Mouse (Mus musculus): ENCODE data around the gene Proca1. TPM values are rescaled to one million over a fixed set of nuclear protein-coding genes. Genes with fewer than 3 reads are reported as not detected.

The Proca1 gene
- polyA plus RNA-seq, 1 experiment from 2014 or later, result 8.1 TPM

DNA sequence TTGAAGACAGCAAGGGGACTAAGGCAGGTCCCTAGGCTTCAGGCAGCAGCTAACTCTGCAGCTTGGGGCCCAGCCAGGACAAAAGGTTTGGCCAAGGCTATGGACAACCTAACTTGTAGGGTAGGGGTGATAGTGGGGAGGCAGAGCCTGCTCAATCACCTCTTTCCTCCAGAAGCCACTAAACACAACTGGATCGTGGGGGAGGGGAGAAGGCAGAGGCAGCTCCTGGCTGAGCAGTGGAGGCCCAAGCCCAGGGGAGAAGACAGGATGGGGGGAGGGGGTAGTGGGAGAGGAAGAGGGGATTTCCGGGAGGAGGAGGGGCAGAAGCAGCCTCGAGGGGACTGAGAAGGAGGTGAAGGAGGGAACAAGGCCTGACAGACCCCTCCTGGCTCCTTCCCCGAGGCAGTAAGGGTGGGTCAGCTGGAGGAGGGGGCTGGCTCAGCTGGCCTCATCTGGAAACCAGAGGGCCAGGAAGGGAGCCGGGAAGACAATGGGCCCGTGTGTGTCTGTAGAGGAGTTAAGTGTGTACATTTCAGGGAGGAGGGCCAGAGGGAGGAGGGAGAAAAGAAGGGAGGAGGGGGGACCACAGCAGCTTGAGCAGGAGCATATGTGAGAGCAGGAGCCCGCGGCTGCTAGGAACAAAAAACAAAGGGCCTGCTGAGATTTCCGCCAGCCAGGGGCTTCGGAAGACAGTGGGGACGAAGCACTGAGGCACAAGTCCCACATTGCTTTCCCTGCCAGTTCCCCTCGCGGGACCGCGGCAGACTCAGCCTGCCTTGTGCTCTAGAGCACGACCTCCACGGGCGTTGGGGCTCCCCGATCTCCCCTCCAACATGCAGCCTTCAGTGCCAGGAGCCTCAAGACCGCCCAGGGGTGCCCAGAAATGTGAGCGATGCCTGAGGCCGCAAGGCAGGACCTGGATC lies 29.2 kb upstream of the Proca1 start:
- no peak for TF ChIP-seq EP300 (IDR thresholded peaks at IDR 0.05)
- no peak for TF ChIP-seq CTCF (IDR thresholded peaks at IDR 0.05)
- H3K4me3 ChIP-seq (ENCODE audit: low read depth, low read length), result peak overlapping the region; percentile 75

DNA sequence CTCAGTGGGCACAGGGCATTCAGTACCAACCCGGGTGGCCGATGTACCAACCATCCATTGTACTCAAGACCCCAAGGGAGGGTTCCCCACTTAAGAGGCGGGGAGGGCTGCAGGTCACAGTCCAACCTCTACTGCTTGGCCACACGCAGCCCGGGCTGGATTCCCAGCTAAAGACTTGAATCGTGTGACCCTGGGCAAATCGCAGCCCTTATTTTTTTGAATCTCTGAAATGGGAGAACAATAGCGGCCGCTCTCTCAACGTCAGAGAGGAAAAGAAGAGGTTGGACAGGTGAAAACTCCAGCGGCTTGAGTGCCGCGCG lies 28.6 kb upstream of the Proca1 start:
- peak overlapping the region; percentile 75 for H3K4me3 ChIP-seq (ENCODE audit: low read depth, low read length)
- H3K27ac ChIP-seq (ENCODE audit: low read length), result peak overlapping the region; percentile 94
- no peak for TF ChIP-seq CTCF (IDR thresholded peaks at IDR 0.05)
- TF ChIP-seq EP300 (IDR thresholded peaks at IDR 0.05), result no peak
- DNase-seq (ENCODE audit: low spot score) (no peak), ATAC-seq (no peak)
- no peaks in the 10 kb centered on the region for H3K9me3 ChIP-seq (ENCODE audit: low read length)
- peak overlapping the region; percentile 72 for H3K9ac ChIP-seq (replicated peaks; ENCODE audit: low read depth)
- H3K4me2 ChIP-seq (replicated peaks; ENCODE audit: low read depth, low read length), result peak overlapping the region; percentile 95
- H3K27me3 ChIP-seq (replicated peaks; ENCODE audit: insufficient read depth, low read length), result no peaks in the 10 kb centered on the region
- H3K4me1 ChIP-seq (ENCODE audit: insufficient read depth, low read depth, low read length), result peaks cover 20% of the 10 kb centered on the region
- H3K36me3 ChIP-seq (ENCODE audit: insufficient read depth, low read length), result no peaks in the 10 kb centered on the region
- 0% methylated on average over 14 of the region's 14 CpGs for WGBS

More for the DNA sequence above, 29.2 kb upstream of the Proca1 start:
- peak overlapping the region; percentile 72 for H3K9ac ChIP-seq (replicated peaks; ENCODE audit: low read depth)
- DNase-seq (ENCODE audit: low spot score), result peak; percentile 85
- H3K27ac ChIP-seq (ENCODE audit: low read length), result peak overlapping the region; percentile 94
- H3K4me1 ChIP-seq (ENCODE audit: insufficient read depth, low read depth, low read length), result peaks cover 23% of the 10 kb centered on the region
- peak; percentile 26; the same call in 1 of the 2 replicates for ATAC-seq
- H3K4me2 ChIP-seq (replicated peaks; ENCODE audit: low read depth, low read length), result peak overlapping the region; percentile 95
- no peaks in the 10 kb centered on the region for H3K36me3 ChIP-seq (ENCODE audit: insufficient read depth, low read length)
- H3K9me3 ChIP-seq (ENCODE audit: low read length), result no peaks in the 10 kb centered on the region
- WGBS, result 2% methylated on average over 21 of the region's 22 CpGs
- H3K27me3 ChIP-seq (replicated peaks; ENCODE audit: insufficient read depth, low read length), result no peaks in the 10 kb centered on the region

DNA sequence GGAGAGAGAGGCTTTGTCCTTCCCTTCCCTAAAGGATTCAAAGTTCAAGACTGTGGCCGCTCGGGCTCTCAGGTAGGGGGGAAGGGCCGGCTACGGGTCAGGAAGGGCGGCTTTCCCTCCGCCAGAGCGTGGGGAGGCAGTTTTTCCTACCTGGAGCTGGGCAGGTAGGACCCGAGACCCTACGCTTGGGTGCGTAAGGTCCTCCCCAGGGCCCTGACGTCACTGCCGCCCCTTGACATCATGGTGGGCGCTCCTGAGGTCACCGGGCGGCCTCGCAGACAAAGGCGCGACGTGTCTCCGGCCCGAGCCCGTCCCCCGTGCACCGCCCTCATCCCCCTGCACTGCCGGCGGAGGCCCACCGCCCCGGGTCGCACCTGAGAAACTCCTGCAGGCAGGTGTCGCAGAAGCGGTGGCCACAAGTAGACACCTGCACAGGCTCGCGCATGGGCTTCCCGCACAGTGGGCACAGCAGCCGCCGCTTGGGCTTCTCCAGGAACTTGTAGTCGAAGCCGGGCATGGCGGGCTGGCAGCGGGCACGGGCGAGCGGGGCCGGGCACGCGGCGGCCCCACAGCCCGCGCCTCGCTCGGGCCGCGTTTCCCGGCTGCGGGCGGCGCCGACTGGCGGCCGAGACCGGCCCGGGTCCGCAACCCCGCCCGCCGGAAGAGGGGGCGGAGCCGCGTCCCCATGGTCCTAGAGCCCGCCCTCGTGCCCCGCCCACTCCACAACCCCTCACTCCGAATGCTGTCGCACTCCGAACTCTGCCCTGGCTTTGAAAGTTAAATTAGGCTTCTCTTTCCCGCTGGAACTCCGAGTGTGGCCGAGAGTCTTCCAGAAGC lies 28.1 kb upstream of the Proca1 start, which contains the start of gene Traf4:
Gene Traf4 (minus strand): TSS at position 666 of the 837 bp plus-strand sequence.
- H3K4me3 ChIP-seq (ENCODE audit: low read depth, low read length), result peak within 1 kb of the TSS; percentile 75
- under 1% methylated on average over 59 of the region's 78 CpGs for WGBS
- H3K4me1 ChIP-seq (ENCODE audit: insufficient read depth, low read depth, low read length), result peaks cover 20% of the 10 kb centered on the region
- TF ChIP-seq EP300 (IDR thresholded peaks at IDR 0.05) (no peak), CTCF (IDR thresholded peaks at IDR 0.05) (peak; percentile 49)
- H3K27ac ChIP-seq (ENCODE audit: low read length), result peak within 1 kb of the TSS; percentile 94
- no peaks in the 10 kb centered on the region for H3K36me3 ChIP-seq (ENCODE audit: insufficient read depth, low read length)
- peak; percentile 91 for DNase-seq (ENCODE audit: low spot score)
- no peaks in the 10 kb centered on the region for H3K9me3 ChIP-seq (ENCODE audit: low read length)
- H3K27me3 ChIP-seq (replicated peaks; ENCODE audit: insufficient read depth, low read length), result no peaks in the 10 kb centered on the region
- peak; percentile 90 for ATAC-seq
- peak within 1 kb of the TSS; percentile 95 for H3K4me2 ChIP-seq (replicated peaks; ENCODE audit: low read depth, low read length)
- H3K9ac ChIP-seq (replicated peaks; ENCODE audit: low read depth), result peak within 1 kb of the TSS; percentile 72

DNA sequence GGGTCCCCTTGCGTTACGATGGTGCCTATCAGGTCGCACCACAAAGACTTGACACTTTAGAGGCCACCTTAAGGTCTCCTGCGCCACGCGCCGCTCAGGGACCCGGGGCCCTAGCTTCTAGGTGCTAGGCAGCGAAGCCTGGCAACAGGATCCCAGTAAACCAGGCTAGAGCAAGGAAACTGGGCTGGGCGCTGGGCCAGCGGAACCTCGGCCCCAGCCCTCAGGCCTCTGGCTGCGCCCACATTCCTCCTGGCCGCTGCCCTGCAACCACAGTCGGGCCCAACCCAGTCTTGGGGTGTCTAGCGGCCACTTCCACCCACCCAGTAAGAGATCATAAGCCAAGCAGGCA lies 27.5 kb upstream of the Proca1 start:
- H3K9me3 ChIP-seq (ENCODE audit: low read length), result no peaks in the 10 kb centered on the region
- ATAC-seq (peak; percentile 75), DNase-seq (ENCODE audit: low spot score) (peak; percentile 86)
- H3K27me3 ChIP-seq (replicated peaks; ENCODE audit: insufficient read depth, low read length), result no peaks in the 10 kb centered on the region
- no peak for TF ChIP-seq CTCF (IDR thresholded peaks at IDR 0.05)
- peak; percentile 41 for TF ChIP-seq EP300 (IDR thresholded peaks at IDR 0.05)
- 4% methylated on average over 16 of the region's 16 CpGs for WGBS
- peaks cover 20% of the 10 kb centered on the region for H3K4me1 ChIP-seq (ENCODE audit: insufficient read depth, low read depth, low read length)
- H3K4me2 ChIP-seq (replicated peaks; ENCODE audit: low read depth, low read length), result peak overlapping the region; percentile 95
- no peaks in the 10 kb centered on the region for H3K36me3 ChIP-seq (ENCODE audit: insufficient read depth, low read length)
- peak overlapping the region; percentile 94 for H3K27ac ChIP-seq (ENCODE audit: low read length)
- peak overlapping the region; percentile 72; the same call in 1 of the 2 replicates for H3K9ac ChIP-seq (replicated peaks; ENCODE audit: low read depth)
- H3K4me3 ChIP-seq (ENCODE audit: low read depth, low read length), result peak overlapping the region; percentile 75

DNA sequence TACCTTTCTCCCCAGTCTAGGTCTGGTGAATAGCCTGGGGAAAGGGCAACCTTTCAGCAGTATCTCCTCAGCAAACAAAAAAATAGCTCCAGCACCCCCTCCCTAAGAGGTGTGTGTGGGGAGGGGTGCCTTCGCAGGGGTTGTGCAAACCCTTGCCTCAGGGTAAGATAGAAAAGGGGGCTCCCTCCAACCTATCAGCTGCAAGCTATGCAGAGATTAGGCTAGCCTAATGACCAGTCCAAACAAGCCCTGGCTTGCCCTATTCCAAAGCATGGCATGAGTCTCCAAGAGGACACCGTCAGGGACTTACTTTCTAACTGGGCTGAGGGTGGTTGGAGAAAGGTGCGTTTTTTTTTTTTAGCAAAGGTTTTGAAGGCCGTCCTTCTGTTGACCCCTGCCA lies 27.0 kb upstream of the Proca1 start:
- Histone ChIP-seq H3K9ac (replicated peaks; ENCODE audit: low read depth) (no peak overlapping the region; the same call in 1 of the 2 replicates), H3K4me1 (ENCODE audit: insufficient read depth, low read depth, low read length) (peaks cover 20% of the 10 kb centered on the region), H3K4me2 (replicated peaks; ENCODE audit: low read depth, low read length) (peak overlapping the region; percentile 95), H3K4me3 (ENCODE audit: low read depth, low read length) (peak overlapping the region; percentile 75; the same call in 1 of the 2 replicates), H3K27me3 (replicated peaks; ENCODE audit: insufficient read depth, low read length) (no peaks in the 10 kb centered on the region), H3K36me3 (ENCODE audit: insufficient read depth, low read length) (no peaks in the 10 kb centered on the region), H3K27ac (ENCODE audit: low read length) (peak overlapping the region; percentile 94), H3K9me3 (ENCODE audit: low read length) (no peaks in the 10 kb centered on the region)
- DNase-seq (ENCODE audit: low spot score), result no peak
- no peak for TF ChIP-seq CTCF (IDR thresholded peaks at IDR 0.05)
- TF ChIP-seq EP300 (IDR thresholded peaks at IDR 0.05), result no peak
- ATAC-seq, result no peak
- WGBS, result 40% methylated on average over 4 of the region's 4 CpGs

DNA sequence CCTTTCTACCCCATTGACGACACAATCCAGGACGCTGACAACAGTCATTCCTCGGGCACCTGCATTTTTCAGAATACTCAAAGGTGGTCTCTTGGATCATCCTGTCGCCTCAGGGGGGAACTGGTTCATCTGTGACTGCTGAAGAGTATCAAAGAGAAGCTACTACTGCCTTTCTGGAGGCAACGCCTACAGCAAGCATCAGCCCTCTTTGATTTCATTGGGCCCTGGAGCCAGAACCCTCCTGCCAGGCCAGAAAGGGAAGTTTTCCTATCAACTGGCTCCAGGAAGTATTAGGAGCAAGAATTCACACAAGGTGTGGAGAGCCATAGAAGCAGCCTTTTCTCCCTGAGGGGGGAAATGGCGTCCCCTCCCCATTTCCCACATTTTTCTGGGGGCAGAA lies 26.6 kb upstream of the Proca1 start:
- no peak for DNase-seq (ENCODE audit: low spot score)
- 59% methylated on average over 6 of the region's 6 CpGs for WGBS
- no peak overlapping the region for H3K9ac ChIP-seq (replicated peaks; ENCODE audit: low read depth)

More for the DNA sequence above, 26.6 kb upstream of the Proca1 start:
- Histone ChIP-seq H3K27ac (ENCODE audit: low read length) (peak overlapping the region; percentile 94), H3K4me1 (ENCODE audit: insufficient read depth, low read depth, low read length) (peaks cover 20% of the 10 kb centered on the region), H3K27me3 (replicated peaks; ENCODE audit: insufficient read depth, low read length) (no peaks in the 10 kb centered on the region), H3K4me2 (replicated peaks; ENCODE audit: low read depth, low read length) (no peak overlapping the region), H3K36me3 (ENCODE audit: insufficient read depth, low read length) (no peaks in the 10 kb centered on the region; the same call in 1 of the 2 replicates), H3K9me3 (ENCODE audit: low read length) (no peaks in the 10 kb centered on the region), H3K4me3 (ENCODE audit: low read depth, low read length) (no peak overlapping the region)
- TF ChIP-seq EP300 (IDR thresholded peaks at IDR 0.05), result no peak
- no peak for TF ChIP-seq CTCF (IDR thresholded peaks at IDR 0.05)
- no peak for ATAC-seq
